Mouse (Mus musculus) forelimb bud, embryonic 11.5 days (tissue): ENCODE results near the gene Pkp4.
A peak's percentile ranks its signal among the peaks of the same experiment; 100 is the strongest.

Experiments used
- DNase-seq: peaks from one replicate; pipeline ENCODE4 v3.0.0-alpha.2; 2012; ENCODE audit warnings: low read depth, low spot score

Pkp4 gene

DNA sequence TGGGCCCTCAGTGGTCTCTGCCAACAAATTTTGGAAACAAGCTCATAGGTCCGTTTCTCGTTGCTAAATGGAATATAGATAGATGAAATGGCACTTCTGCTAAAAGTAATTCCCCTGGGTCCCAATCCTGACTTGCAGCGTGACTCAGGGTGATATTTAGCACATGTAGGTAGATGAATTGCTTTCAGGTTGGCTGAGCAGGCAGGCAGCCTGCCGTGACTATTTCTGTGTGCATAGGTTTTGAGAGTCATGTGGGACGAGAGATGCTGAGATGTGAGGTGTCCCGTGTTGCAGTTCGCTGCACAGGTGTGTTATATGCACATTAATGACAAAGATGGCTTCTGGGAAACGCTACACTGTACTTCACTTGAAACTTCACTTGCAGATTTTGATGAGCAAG, 111.2 kb downstream of the Pkp4 start:
- no peak for DNase-seq

DNA sequence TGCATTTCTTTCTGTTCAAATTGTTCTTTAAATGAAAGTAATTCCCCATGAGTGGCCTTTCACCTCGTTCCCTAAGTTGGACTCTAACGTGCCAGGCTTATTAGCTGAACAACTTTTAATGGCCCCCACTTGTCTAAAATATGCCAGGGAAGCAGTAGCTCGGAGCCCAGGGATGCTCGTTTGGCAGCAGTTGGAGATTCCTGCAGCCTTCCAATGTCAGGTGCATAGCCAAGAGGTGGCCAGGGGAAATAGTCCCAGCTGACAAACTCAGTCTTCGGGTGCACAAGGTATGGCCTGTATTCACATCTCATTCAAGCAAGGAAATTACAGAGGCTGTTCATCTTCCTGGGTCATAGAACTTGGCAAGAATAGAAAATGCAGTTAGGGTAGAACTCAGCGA, 112.1 kb downstream of the Pkp4 start:
- DNase-seq: no peak

DNA sequence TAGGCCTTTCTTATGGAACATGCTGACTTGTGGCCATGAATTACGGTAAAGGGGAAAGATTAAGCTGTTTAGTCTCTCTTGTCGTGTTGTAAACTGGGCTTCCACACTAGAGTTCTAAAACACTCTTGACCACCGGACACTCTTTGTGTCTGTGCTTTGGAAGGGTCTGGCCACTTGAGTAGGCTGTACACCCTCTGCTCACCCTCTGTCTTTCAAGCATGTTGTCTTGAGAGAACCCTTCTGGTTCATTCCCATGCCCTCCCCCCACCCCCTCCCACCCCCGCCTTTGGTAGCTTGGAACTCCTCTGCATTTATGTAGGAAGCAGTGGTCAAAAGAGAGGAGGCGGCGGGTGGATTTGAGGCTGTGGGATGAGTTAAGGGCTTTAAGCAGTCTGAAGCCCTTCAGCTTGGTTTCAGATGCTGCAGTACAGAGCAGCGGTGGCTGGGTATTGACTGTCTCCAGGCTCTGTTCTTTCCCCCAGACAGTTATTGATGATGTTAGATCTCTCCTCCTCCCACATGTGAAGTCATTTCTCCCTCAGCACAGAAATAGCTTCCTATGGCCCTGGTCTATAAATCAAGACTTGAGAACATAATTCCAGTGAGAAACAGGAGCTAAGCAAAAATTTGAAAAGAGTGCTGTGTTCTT, 120.4 kb downstream of the Pkp4 start:
- no peak for DNase-seq

DNA sequence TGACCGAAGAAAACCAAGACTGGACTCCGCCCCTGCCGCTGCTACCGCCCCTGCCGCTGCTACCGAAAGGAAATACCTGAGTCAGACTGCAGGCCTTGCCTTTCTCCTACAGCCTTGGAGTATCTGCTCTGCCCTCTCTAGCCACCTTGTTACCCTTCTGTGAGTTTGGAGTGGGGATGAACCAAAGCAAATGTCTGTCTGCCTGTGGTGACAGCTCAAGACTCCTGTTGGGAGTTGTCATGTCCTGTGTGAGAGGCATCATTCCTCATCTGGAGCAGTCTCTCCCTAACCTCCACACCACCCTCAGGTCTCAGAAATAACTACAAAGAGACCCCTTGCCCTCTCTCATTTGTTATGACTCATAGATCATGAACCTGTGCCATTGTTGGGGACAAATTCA, 122.3 kb downstream of the Pkp4 start:
- DNase-seq: no peak

DNA sequence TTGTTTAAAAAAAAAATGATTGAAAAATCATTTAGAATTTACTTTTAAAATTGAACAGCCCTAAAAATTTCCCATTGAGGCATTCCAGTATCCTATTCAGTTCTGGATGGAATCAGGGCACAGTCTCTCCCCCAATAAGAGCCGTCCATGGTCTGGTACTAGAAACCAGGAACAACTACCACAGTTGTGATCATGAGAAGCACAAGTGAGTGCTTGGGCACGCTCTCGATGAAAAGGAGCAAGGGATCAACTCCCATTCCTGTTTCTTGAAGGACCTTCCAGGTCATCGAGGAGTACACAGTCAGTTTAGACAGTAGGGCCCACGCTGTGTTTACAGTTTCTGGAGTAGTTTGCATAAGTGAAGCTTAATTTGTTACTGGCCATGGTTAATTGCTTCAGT, 123.6 kb downstream of the Pkp4 start:
- DNase-seq: no peak

DNA sequence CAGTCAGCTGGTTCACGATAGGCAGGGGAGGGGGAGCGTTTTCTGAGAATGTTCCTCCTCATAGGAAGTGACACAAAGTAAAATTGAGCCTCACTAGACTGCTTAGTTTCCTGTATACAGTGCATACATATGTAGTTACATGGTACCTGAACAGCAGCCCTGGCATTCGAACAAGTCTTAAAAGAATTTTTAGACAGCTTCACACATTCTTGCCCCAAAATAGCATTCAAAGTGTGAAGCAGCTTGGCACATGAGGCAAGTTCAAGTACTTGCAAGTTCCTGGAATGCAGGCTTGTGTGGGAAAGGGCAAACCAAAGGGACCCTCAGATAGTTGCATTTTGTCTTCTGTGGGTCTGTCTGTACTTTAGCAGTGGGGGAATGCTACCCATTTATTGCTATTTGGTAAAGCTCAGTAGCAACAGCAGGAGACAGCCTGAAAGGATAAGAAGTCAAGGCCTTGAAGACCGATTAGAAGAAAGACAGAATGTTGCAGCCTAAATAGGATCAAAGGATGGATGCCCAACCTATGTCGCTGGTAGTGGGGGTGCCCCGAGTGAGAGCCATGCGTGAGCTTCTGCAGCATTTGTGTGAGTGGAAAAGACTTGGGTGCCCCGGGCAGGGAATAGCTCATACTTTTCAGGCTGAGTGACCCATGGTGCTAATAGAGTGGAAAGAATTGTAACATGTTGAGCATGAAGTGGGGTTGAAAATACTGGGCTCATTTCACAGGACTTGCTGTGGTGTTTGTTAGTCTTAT, 124.3 kb downstream of the Pkp4 start:
- no peak for DNase-seq

DNA sequence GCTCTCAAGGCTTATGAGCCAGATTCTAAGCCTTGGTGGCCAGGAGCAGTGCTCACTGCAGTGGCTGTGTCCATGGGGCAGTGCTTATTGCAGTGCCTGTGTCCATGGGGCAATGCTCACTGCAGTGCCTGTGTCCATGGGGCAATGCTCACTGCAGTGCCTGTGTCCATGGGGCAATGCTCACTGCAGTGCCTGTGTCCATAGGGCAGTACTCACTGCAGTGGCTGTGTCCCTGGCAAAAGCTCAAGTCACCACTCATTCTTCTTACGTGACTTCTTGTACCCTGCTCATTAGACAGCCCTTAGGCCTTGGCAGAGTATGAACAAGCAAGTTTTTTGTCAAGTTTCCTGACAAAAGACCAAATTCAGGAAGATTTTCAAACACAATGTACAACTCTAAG, 124.9 kb downstream of the Pkp4 start:
- DNase-seq: no peak

DNA sequence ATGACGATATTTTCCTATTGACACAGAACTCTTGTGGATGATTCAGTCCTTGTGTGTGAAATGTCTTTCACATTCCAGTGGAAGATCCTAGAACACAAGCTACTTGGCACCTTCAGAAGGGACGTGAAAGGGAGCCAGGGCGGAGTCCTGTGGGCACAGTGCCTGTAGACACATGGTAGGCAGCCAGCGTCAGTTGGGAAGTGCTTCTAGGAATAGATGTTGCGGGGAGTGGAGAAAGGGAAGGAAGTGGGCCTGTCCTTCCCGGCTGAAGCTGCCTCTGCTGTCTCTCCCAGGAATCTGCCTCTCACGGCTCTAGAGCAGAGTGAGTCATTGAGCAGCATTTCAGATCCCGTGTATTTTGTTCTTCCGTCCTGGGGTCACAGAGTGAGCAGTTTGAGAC, 125.6 kb downstream of the Pkp4 start:
- DNase-seq: no peak

DNA sequence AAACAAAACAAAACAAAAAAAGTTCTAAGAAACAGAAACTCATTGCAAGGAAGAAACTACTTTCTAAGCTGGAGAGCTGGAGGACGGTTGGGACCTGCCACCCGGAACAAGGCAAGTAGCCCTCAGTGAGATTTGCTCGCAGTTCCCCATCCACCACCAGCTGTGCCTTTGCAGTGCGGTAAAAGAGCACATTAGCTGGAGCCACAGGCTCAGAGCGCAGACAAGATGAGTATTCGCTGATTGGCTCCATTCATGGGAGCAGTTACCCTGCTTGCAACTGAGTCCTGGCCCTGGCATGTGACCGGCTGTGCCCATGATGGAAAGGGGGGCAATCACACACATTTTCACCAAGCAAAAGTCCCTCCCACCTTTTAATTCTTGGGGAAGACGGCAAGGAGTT, 127.0 kb downstream of the Pkp4 start:
- DNase-seq: no peak

DNA sequence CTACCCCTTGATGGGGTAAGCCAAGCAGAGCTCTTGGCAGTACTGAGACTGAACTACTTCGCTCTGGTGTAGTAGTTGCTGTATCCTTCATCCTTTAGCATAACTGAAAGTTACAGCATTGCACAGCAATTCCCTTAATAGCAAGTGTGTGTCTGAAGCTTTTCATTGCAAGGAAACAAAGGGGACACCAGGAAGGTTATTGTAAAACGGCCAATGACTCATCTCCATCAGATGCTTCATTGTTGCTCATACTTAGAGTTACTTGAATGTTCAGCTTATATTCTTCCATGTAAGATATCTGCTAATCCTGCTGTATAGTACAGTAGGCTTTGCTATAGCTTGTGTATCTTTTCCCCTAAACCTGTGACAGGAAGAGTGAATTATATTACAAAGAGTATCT, 128.8 kb downstream of the Pkp4 start:
- DNase-seq: no peak

DNA sequence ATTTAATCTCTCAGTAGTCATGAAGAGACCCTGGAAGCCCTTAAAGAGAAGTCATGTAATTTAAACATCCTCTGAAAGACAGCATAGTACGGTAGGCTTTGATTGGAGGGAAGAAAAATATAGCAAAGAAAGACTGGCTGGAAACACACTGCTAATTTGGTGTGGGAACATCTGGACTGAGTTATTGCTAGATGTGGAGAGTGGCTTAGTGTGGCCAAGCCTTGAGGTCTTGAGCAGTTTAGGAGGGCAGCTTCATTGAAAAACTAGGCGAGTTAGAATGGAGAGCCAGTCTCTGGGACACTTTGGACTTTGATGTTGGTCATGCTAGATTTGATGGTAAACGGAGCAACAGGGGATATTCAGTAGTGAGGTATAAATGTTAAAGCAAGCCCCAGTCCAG, 129.7 kb downstream of the Pkp4 start:
- peak; percentile 25 for DNase-seq

DNA sequence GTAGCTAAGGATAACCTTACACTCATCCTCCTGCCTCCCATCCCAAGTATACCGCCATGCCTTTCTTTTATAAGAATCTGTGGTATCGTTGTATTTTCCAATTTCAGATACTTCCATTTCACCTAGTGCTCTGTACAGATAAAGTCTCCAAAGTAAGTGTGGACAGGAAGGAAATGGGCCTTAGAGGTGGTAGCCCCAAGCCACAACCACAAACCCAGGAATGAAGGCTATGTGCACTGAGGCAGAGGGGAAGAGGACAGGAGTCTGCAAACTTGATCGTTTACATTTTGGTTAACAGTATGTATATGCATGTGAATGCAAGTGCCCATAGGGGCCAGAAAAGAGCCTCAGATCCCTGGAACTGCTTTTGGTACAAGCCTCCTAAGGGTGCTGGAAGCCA, 139.2 kb downstream of the Pkp4 start:
- no peak for DNase-seq

DNA sequence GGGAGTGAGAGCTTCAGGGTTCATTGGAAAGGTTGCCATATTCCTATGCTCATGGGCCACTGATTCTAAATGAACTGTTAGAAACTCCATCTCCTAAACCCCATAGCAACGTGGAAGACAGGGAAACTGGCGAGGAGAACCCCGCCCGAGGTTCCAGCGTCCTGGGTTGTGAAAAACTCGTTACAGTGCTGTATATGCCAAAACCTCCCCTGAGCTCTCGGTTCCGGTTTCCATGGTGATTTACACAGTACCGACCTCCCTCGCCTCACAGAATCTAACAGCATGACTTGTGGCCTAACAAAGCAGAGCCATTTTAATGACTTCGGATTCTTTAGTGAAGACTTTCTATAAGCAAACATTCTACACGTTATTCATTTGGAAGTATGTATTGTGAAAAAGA, 141.0 kb downstream of the Pkp4 start:
- peak; percentile 13 for DNase-seq

DNA sequence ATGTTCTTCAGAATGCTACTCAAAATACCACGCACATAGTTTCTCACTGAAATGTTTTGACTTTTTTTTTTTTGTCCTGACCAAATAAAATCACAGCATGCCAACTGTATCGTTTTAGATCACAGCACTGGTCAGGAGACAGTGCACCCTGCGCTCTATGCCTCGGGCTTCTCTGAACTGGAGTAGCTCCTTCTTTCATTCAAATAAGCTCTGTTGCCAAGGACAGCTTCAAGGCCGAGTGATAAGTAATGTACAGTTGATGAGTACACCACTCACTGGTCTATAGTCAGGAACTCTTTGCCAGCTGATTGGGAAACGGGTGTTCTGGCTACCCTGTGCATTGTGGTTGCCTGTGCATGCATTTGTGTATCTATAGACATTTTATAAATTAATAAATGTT, 141.8 kb downstream of the Pkp4 start:
- no peak for DNase-seq

DNA sequence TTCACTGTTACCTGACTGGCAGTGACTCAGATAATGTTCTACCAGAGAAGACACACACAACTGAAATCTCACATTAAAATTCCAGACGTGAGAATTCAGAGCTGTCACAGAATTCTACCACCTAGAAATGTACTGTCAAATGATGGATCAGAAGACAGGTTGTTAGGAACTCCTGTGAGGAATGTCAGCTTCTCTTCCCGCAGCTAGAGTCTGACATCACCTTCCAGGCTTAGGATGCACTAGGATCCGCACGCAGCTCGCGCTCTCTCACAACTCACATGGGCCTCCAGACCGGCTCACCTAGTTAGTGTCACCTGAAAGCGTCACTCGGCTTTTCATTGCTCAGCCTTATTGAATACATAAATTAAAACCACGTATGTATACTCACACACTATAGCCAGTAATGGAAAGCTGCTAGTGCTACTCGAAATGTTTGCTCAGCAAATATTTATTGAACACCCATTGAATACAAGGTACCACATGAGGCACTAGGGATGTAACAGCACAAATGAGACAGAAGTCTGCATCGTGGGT, 142.9 kb downstream of the Pkp4 start:
- no peak for DNase-seq

DNA sequence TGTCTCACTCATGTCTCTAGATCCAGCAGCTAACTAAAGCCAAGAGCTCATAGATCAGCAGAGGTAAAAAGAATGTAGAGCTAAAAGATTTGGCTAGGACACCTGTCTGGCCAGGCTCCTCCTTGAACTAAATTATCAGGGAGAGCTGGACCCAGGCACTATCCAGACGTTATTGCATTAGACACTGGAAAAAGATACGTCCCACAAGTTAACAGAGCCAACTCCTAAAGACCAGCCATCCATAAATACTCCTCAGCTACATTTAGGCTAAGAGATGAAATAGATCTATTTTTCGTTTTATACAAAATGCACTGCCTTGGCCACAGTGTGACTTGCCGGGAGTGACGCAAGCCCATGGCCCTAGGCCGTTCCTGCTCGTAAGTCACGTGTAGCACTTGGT, 146.7 kb downstream of the Pkp4 start:
- DNase-seq: no peak

DNA sequence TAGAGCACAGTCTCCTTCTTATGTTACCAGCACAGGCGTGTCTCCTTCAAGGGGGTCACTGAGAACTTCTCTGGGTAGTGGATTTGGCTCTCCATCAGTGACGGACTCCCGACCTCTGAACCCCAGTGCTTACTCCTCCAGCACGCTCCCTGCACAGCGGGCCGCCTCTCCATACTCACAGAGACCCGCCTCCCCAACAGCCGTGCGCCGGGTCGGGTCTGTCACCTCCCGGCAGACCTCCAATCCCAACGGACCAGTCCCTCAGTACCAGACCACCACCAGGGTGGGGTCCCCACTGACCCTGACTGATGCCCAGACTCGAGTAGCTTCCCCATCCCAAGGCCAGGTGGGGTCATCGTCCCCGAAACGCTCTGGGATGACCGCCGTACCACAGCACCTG, 147.4 kb downstream of the Pkp4 start:
- DNase-seq: no peak

DNA sequence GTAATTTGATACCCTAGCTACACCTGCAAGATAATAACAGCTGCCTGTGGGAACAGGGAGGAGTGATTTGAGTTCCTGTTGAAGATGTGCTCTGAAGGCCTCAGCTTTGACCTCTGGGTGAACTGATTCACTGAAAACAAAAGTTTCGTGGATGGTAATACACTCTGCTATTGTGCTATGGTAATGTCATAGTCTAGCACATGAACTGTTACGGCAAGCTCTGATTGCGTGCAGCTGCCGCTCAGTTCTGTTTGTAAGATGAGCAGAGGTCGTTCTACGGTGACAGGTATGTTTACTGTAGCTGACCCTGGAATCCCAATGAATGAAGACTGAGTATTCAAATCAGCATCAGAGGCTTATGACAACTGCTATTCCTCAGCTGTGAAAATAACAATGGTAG, 152.6 kb downstream of the Pkp4 start:
- no peak for DNase-seq

DNA sequence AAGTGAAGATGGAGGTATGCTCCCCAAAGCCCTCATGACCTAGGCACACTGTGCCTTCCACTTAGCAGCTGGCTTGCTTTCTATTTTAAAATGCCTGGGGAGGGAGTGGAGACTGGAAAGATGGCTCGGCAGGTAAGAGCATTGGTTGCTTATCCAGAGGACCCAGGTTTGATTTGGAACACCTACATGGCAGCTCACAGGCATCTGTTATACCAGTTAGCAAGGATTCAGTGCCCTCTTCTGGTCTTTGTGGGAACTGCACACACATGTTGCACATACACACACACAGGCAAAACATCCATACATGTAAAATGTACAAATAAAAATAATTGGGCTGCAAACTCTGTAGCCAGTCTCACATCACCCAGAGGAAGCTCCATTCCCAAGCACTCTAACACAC, 158.0 kb downstream of the Pkp4 start:
- DNase-seq: no peak

DNA sequence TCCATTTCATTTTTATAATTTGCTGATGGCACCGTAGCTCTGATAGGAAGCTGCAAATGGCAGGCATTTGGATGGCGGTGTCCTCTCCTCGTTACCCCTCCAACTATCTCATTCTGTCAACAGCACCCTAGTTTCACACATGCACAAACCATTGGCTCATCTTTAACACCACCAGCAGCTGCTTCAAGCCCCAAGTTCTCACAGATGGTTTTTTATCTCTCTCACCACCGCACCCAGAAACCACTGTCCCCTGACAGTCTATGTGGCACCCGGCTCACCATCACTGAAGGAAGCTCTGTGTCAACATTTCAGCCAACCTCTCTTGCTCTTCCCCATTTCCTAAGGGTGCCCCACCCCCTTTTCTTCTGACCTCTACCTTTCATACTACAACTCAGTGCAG, 167.3 kb downstream of the Pkp4 start:
- no peak for DNase-seq

DNA sequence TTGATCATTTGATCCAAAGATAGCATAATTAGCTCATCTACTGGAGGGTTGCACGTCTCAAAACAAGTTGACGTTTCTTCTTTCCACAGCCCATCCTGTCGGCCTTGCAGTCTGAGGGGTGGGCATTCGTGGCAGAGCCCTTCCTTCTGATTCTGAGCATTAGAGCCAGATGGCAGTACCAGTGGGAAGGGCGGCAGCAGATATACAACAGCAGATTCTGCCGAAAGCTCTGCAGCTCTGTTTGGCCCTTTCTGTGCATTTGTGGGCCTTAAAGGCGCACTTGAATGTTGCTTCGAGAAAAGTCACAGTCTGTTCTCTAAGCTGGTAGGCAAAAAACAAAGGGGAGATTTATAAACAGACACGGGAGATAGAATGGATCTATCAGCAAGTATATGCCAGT, 170.4 kb downstream of the Pkp4 start:
- DNase-seq: no peak

DNA sequence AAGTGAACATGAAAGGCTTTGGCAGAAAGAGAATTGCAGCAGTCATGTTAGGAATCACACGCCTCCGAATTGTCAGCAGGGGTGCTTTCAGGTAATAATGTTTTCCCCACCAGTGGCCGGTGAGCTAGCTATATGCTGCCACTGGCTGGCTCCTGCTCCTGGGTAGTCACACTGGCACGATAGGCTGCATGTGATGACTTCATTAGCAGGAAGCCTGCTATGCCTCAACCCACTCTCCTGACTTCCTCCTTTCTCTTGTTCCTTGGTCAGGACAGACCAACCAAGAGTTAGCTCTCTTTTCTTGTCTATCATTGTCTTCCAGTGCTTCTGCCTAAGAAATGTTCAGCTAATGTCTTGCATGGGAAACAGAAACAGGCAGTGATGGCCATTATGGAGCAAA, 171.9 kb downstream of the Pkp4 start:
- no peak for DNase-seq

DNA sequence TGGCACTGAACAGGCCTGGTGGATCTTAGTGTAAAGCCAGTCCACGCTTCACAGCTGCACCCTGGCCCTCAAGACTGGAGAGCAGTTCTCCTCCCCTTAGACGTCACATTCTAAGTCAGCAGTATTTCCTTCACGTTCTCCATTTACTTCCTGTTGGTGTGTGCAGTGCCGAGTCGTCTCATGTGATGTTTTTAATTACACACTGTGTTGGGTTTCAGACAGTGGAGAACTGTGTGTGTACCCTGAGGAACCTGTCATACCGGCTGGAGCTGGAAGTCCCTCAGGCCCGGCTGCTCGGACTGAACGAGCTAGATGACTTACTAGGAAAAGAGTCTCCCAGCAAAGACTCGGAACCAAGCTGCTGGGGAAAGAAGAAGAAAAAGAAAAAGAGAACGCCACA, 177.9 kb downstream of the Pkp4 start:
- DNase-seq: peak; percentile 32
